In genomic region chr3:129831035-129831568, GRCm38 (mm10) we compare ENCODE assay signal across 1 mouse cellular context.
TF ChIP-seq lines count a peak whose summit lies in the region.

Gar1 (minus strand) TSS chr3:129831396.

TF ChIP-seq in MEL, 35 proteins besides CTCF, POLR2A, EP300 and RAD21 (continued from another document):
- TF ChIP-seq USF1 (IDR thresholded peaks at IDR 0.05; ENCODE audit: low read depth, low read length) (peak; percentile 53), GABPA (IDR thresholded peaks at IDR 0.05; ENCODE audit: low read depth, low read length) (no peak), TBP (IDR thresholded peaks at IDR 0.05; ENCODE audit: low read depth, low read length) (no peak)
